Mouse (Mus musculus): Measurements from ENCODE around the gene Brd3. TPM values are rescaled to one million over a fixed set of nuclear protein-coding genes. Genes with fewer than 3 reads are reported as not detected.

The Brd3 gene
- polyA plus RNA-seq, 1 experiment, result 28.6 TPM

- Histone ChIP-seq H3K27ac (ENCODE audit: insufficient read depth, low read length) (no peak overlapping the region), H3K4me3 (replicated peaks; ENCODE audit: insufficient read depth, low read depth, low read length) (no peak overlapping the region), H3K4me1 (ENCODE audit: control insufficient read depth, insufficient read depth, low read length) (no peaks in the 10 kb centered on the region), H3K27me3 (ENCODE audit: control insufficient read depth, insufficient read depth, low read length) (no peaks in the 10 kb centered on the region)
- DNase-seq, result no peak
- 80% methylated on average over 4 of the region's 4 CpGs for WGBS
- TF ChIP-seq POLR2A (IDR thresholded peaks at IDR 0.05; ENCODE audit: borderline replicate concordance, insufficient read depth, low read length), result no peak
- no peak for TF ChIP-seq CTCF (IDR thresholded peaks at IDR 0.05; ENCODE audit: borderline replicate concordance, insufficient read depth, low read depth, low read length)
Measured at GRCm38 (mm10) chr2:27486725-27487124, 20.7 kb downstream of the Brd3 start.

DNA sequence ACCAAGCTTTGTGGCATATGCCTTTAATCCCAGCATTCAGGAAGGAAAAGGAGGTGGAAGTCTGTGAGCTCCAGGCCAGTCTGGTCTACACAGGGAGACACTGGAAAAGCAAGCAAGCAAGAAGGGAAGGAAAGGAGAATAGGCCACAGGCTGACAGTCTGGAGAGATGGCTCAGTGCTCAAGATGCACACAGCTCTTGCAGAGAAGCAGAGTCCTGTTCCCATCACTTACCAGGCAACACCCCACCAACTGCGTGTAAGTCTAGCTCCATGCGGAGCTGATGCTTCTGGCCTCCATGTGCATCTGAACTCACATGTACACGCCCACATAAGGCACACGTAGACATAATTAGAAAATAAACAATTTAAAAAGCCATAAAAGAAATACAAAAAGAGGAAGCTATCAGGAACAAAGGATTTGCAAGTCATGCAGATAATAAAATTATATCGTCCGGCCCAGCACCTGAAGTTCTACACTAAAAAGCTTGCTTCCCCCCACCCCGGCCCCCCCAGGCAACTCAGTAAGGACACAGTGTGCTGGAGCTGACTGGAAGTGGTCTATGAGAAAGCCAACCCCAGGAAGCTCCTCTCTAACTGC is 25.1 kb downstream of the Brd3 start:
- Histone ChIP-seq H3K27me3 (ENCODE audit: control insufficient read depth, insufficient read depth, low read length) (no peaks in the 10 kb centered on the region), H3K4me1 (ENCODE audit: control insufficient read depth, insufficient read depth, low read length) (no peaks in the 10 kb centered on the region), H3K4me3 (replicated peaks; ENCODE audit: insufficient read depth, low read depth, low read length) (no peak overlapping the region), H3K27ac (ENCODE audit: insufficient read depth, low read length) (no peak overlapping the region)
- WGBS, result 81% methylated on average over 7 of the region's 7 CpGs
- no peak for DNase-seq
- TF ChIP-seq POLR2A (IDR thresholded peaks at IDR 0.05; ENCODE audit: borderline replicate concordance, insufficient read depth, low read length) (no peak), CTCF (IDR thresholded peaks at IDR 0.05; ENCODE audit: borderline replicate concordance, insufficient read depth, low read depth, low read length) (no peak)

DNA sequence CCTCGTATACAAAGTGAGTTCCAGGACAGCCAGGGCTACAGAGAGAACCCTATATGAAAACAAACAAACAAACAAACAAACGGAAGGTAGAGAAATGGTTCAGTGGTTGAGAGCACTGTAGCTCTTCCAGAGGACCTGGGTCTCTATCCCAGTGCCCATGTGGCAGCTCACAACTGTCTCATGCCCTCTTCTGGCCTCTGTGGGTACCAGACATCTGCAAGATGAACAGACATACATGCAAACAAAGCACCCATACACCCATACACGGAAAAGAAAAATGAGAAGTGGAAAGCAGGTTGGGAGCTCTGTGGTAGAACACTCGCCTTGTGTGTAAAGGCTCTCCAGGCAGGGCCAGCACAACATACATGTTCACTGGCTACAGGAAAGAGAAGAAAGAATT is 27.1 kb downstream of the Brd3 start:
- WGBS, result 75% methylated on average over 4 of the region's 4 CpGs
- Histone ChIP-seq H3K4me3 (replicated peaks; ENCODE audit: insufficient read depth, low read depth, low read length) (no peak overlapping the region), H3K27me3 (ENCODE audit: control insufficient read depth, insufficient read depth, low read length) (no peaks in the 10 kb centered on the region), H3K27ac (ENCODE audit: insufficient read depth, low read length) (no peak overlapping the region), H3K4me1 (ENCODE audit: control insufficient read depth, insufficient read depth, low read length) (no peaks in the 10 kb centered on the region)
- TF ChIP-seq CTCF (IDR thresholded peaks at IDR 0.05; ENCODE audit: borderline replicate concordance, insufficient read depth, low read depth, low read length) (no peak), POLR2A (IDR thresholded peaks at IDR 0.05; ENCODE audit: borderline replicate concordance, insufficient read depth, low read length) (no peak)
- DNase-seq, result no peak

GRCm38 (mm10) chr2:27479821-27480220 is 27.6 kb downstream of the Brd3 start:
- H3K27me3 ChIP-seq (ENCODE audit: control insufficient read depth, insufficient read depth, low read length), result no peaks in the 10 kb centered on the region
- DNase-seq, result no peak
- H3K27ac ChIP-seq (ENCODE audit: insufficient read depth, low read length), result no peak overlapping the region
- no peak overlapping the region for H3K4me3 ChIP-seq (replicated peaks; ENCODE audit: insufficient read depth, low read depth, low read length)
- H3K4me1 ChIP-seq (ENCODE audit: control insufficient read depth, insufficient read depth, low read length), result no peaks in the 10 kb centered on the region
- no peak for TF ChIP-seq POLR2A (IDR thresholded peaks at IDR 0.05; ENCODE audit: borderline replicate concordance, insufficient read depth, low read length)
- no peak for TF ChIP-seq CTCF (IDR thresholded peaks at IDR 0.05; ENCODE audit: borderline replicate concordance, insufficient read depth, low read depth, low read length)
- WGBS, result 84% methylated on average over 4 of the region's 4 CpGs

- no peak for TF ChIP-seq POLR2A (IDR thresholded peaks at IDR 0.05; ENCODE audit: borderline replicate concordance, insufficient read depth, low read length)
- TF ChIP-seq CTCF (IDR thresholded peaks at IDR 0.05; ENCODE audit: borderline replicate concordance, insufficient read depth, low read depth, low read length), result no peak
- DNase-seq, result peak; percentile 68 to 80
- Histone ChIP-seq H3K27ac (ENCODE audit: insufficient read depth, low read length) (peak overlapping the region; percentile 97), H3K27me3 (ENCODE audit: control insufficient read depth, insufficient read depth, low read length) (no peaks in the 10 kb centered on the region), H3K4me1 (ENCODE audit: control insufficient read depth, insufficient read depth, low read length) (peaks cover 22% of the 10 kb centered on the region), H3K4me3 (replicated peaks; ENCODE audit: insufficient read depth, low read depth, low read length) (peak overlapping the region; percentile 93)
- WGBS, result 4% methylated on average over 11 of the region's 11 CpGs
Measured at GRCm38 (mm10) chr2:27476303-27477192, 30.9 kb downstream of the Brd3 start.

- TF ChIP-seq CTCF (IDR thresholded peaks at IDR 0.05; ENCODE audit: borderline replicate concordance, insufficient read depth, low read depth, low read length) (no peak), POLR2A (IDR thresholded peaks at IDR 0.05; ENCODE audit: borderline replicate concordance, insufficient read depth, low read length) (peak; percentile 71)
- Histone ChIP-seq H3K27me3 (ENCODE audit: control insufficient read depth, insufficient read depth, low read length) (no peaks in the 10 kb centered on the region), H3K4me1 (ENCODE audit: control insufficient read depth, insufficient read depth, low read length) (peaks cover 23% of the 10 kb centered on the region), H3K4me3 (replicated peaks; ENCODE audit: insufficient read depth, low read depth, low read length) (peak overlapping the region; percentile 93), H3K27ac (ENCODE audit: insufficient read depth, low read length) (peak overlapping the region; percentile 97)
- peak; percentile 90 to 96 for DNase-seq
- under 1% methylated on average over 85 of the region's 96 CpGs for WGBS
Measured at GRCm38 (mm10) chr2:27475495-27476302, 31.8 kb downstream of the Brd3 start.

GRCm38 (mm10) chr2:27474621-27475484 is 32.6 kb downstream of the Brd3 start:
- Histone ChIP-seq H3K4me3 (replicated peaks; ENCODE audit: insufficient read depth, low read depth, low read length) (peak overlapping the region; percentile 93), H3K27me3 (ENCODE audit: control insufficient read depth, insufficient read depth, low read length) (no peaks in the 10 kb centered on the region), H3K4me1 (ENCODE audit: control insufficient read depth, insufficient read depth, low read length) (peaks cover 29% of the 10 kb centered on the region), H3K27ac (ENCODE audit: insufficient read depth, low read length) (peak overlapping the region; percentile 96)
- DNase-seq, result peak in 1 of 2 experiments; percentile 58
- TF ChIP-seq POLR2A (IDR thresholded peaks at IDR 0.05; ENCODE audit: borderline replicate concordance, insufficient read depth, low read length) (no peak), CTCF (IDR thresholded peaks at IDR 0.05; ENCODE audit: borderline replicate concordance, insufficient read depth, low read depth, low read length) (no peak)
- under 1% methylated on average over 84 of the region's 84 CpGs for WGBS
